Comparison of ENCODE assay signal across 8 mouse cellular contexts in genomic region chr11:104469371-104469835, GRCm38 (mm10). TPM values are rescaled to one million over a fixed set of nuclear protein-coding genes. Genes with fewer than 3 reads are reported as not detected.
DNase-seq lines count a peak whose midpoint lies in the region; ATAC-seq and TF ChIP-seq lines count a peak whose summit lies in the region.

No protein-coding gene starts in this region.

- peaks cover 22% of the 10 kb centered on the region for H3K36me3 ChIP-seq in hindbrain, embryonic 10.5 days
- no peaks in the 10 kb centered on the region for H3K36me3 ChIP-seq in lung, postnatal 0 days (ENCODE audit: insufficient read depth, low read length)

- no peaks in the 10 kb centered on the region for H3K9me3 ChIP-seq in hindbrain, embryonic 10.5 days
- H3K9me3 ChIP-seq in lung, postnatal 0 days (ENCODE audit: low read length): no peaks in the 10 kb centered on the region

- H3K9ac ChIP-seq in lung, postnatal 0 days (replicated peaks; ENCODE audit: low read depth): peak overlapping the region; percentile 94

- peak; percentile 100 for ATAC-seq in frontal cortex, adult (ENCODE audit: low TSS enrichment)
- peak; percentile 100 for ATAC-seq in lung, postnatal 0 days

- WGBS in hindbrain, embryonic 10.5 days: 2% methylated on average over 19 of the region's 19 CpGs
- 0% methylated on average over 14 of the region's 19 CpGs for WGBS in lung, postnatal 0 days

- TF ChIP-seq EP300 in lung, postnatal 0 days (IDR thresholded peaks at IDR 0.05): no peak

- DNase-seq in MN1 (ENCODE audit: low spot score): peak; percentile 92
- DNase-seq in cerebellum, adult 9-10 months: peak; percentile 89
- DNase-seq in hindbrain, embryonic 10.5 days (ENCODE audit: low spot score): peak; percentile 94
- peak; percentile 91 for DNase-seq in layer of hippocampus, adult 9-11 months
- peak; percentile 94 for DNase-seq in lung, postnatal 0 days (ENCODE audit: low spot score)
- peak; percentile 86 for DNase-seq in ovary, postnatal 14 days (ENCODE audit: low spot score)
- peak; percentile 95 for DNase-seq in thymus, postnatal 14 days

- H3K4me1 ChIP-seq in hindbrain, embryonic 10.5 days (replicated peaks): peaks cover 21% of the 10 kb centered on the region
- H3K4me1 ChIP-seq in lung, postnatal 0 days (ENCODE audit: insufficient read depth, low read depth, low read length): no peaks in the 10 kb centered on the region

- H3K27me3 ChIP-seq in hindbrain, embryonic 10.5 days (ENCODE audit: insufficient read depth, poor library complexity, severe bottlenecking): no peaks in the 10 kb centered on the region
- no peaks in the 10 kb centered on the region for H3K27me3 ChIP-seq in lung, postnatal 0 days (replicated peaks; ENCODE audit: insufficient read depth, low read length)

- peak overlapping the region; percentile 92 for H3K4me2 ChIP-seq in lung, postnatal 0 days (replicated peaks; ENCODE audit: low read depth, low read length)

- H3K4me3 ChIP-seq in hindbrain, embryonic 10.5 days: peak overlapping the region; percentile 98
- peak overlapping the region; percentile 98 for H3K4me3 ChIP-seq in lung, postnatal 0 days (ENCODE audit: low read depth, low read length)

- TF ChIP-seq CTCF in lung, postnatal 0 days (IDR thresholded peaks at IDR 0.05): no peak

- H3K27ac ChIP-seq in hindbrain, embryonic 10.5 days: peak overlapping the region; percentile 98
- H3K27ac ChIP-seq in lung, postnatal 0 days (ENCODE audit: low read length): no peak overlapping the region

RNA-seq across cellular contexts. Expression of gene Kansl1, which starts 0.7 kb away (rescaled TPM):
- 28.9 TPM in 2 replicates for polyA plus RNA-seq in hindbrain, embryonic 10.5 days (2016; fragmentation: Nextera tagmentation; extraction: Ambion mirVana)
- polyA plus RNA-seq in lung, postnatal 0 days (2015; fragmentation: Nextera tagmentation; extraction: Ambion mirVana): 11.0 and 12.8 TPM in 2 replicates
